Mouse (Mus musculus): Measurements from ENCODE around the gene Col5a1.
A peak's percentile ranks its signal among the peaks of the same experiment; 100 is the strongest.

Col5a1 gene

GRCm38 (mm10) chr2:28032469-28032868 is 146.2 kb downstream of the Col5a1 start:
- DNase-seq (ENCODE audit: low spot score in 2 of 2), result no peak

- no peak for DNase-seq (ENCODE audit: low spot score in 2 of 2)
Observed at GRCm38 (mm10) chr2:28034011-28034710, 147.9 kb downstream of the Col5a1 start.

GRCm38 (mm10) chr2:28036788-28037187 is 150.6 kb downstream of the Col5a1 start:
- no peak for DNase-seq (ENCODE audit: low spot score in 2 of 2)

- DNase-seq (ENCODE audit: low spot score in 2 of 2), result no peak
Observed at GRCm38 (mm10) chr2:28037505-28038390, 151.5 kb downstream of the Col5a1 start.

- peak; percentile 39 to 48 for DNase-seq (ENCODE audit: low spot score in 2 of 2)
Observed at GRCm38 (mm10) chr2:28038391-28039096, 152.3 kb downstream of the Col5a1 start.

GRCm38 (mm10) chr2:28039647-28040325 is 153.6 kb downstream of the Col5a1 start:
- DNase-seq (ENCODE audit: low spot score in 2 of 2), result no peak

GRCm38 (mm10) chr2:28040466-28040865 is 154.2 kb downstream of the Col5a1 start:
- DNase-seq (ENCODE audit: low spot score in 2 of 2), result no peak

- DNase-seq (ENCODE audit: low spot score in 2 of 2), result no peak
Observed at GRCm38 (mm10) chr2:28044920-28045598, 158.8 kb downstream of the Col5a1 start.

GRCm38 (mm10) chr2:28046311-28046710 is 160.1 kb downstream of the Col5a1 start:
- DNase-seq (ENCODE audit: low spot score in 2 of 2), result no peak

GRCm38 (mm10) chr2:28047092-28047491 is 160.9 kb downstream of the Col5a1 start:
- DNase-seq (ENCODE audit: low spot score in 2 of 2), result no peak

GRCm38 (mm10) chr2:28059922-28060321 is 173.7 kb downstream of the Col5a1 start:
- DNase-seq (ENCODE audit: low spot score in 2 of 2), result no peak

GRCm38 (mm10) chr2:28063711-28064338 is 177.6 kb downstream of the Col5a1 start:
- DNase-seq (ENCODE audit: low spot score in 2 of 2), result no peak

- no peak for DNase-seq (ENCODE audit: low spot score in 2 of 2)
Observed at GRCm38 (mm10) chr2:28064339-28065080, 178.3 kb downstream of the Col5a1 start.

GRCm38 (mm10) chr2:28065081-28065651 is 178.9 kb downstream of the Col5a1 start:
- no peak for DNase-seq (ENCODE audit: low spot score in 2 of 2)

- DNase-seq (ENCODE audit: low spot score in 2 of 2), result peak in 1 of 2 experiments; percentile 20
Observed at GRCm38 (mm10) chr2:28066686-28067085, 180.5 kb downstream of the Col5a1 start.

- peak; percentile 70 to 80 for DNase-seq (ENCODE audit: low spot score in 2 of 2)
Observed at GRCm38 (mm10) chr2:28067175-28067574, 180.9 kb downstream of the Col5a1 start.

- DNase-seq (ENCODE audit: low spot score in 2 of 2), result peak in 1 of 2 experiments; percentile 6
Observed at GRCm38 (mm10) chr2:28067821-28068536, 181.8 kb downstream of the Col5a1 start.

- DNase-seq (ENCODE audit: low spot score in 2 of 2), result peak; percentile 95 to 97
Observed at GRCm38 (mm10) chr2:28068537-28068878, 182.3 kb downstream of the Col5a1 start.

Measured in right cerebral cortex, postnatal 36 days (tissue).